Mouse (Mus musculus) left cerebral cortex, postnatal 14 days (tissue): Measurements from ENCODE around the gene Gmeb1. TPM values are rescaled to one million over a fixed set of nuclear protein-coding genes. Genes with fewer than 3 reads are reported as not detected.
"Not testable (repeated sequence)": the region's sequence is repeated elsewhere in the genome, so short reads cannot be mapped to it uniquely, and the experiment has no call there.

ENCODE experiments used
- DNase-seq, 2 experiments: peaks; one replicate each; pipeline ENCODE4 v3.0.0; 2021 to 2022; ENCODE audit warnings: low spot score in 2 of 2, mixed read lengths in 1 of 2
- intact Hi-C: fragments of 180-260 bp; cut with DNase I; formaldehyde crosslinking; loops from one replicate; pipeline ENCODE4 v1.15.1; 2025
- total RNA-seq, 2 experiments: library from RNA; stranded (reverse); gene quantifications; 2 replicates each; pipeline ENCODE4 v1.2.3; 2021

Gmeb1 gene
- total RNA-seq, 2 experiments from 2014 or later = 25.1 to 25.9 TPM

- no peak for DNase-seq
- intact Hi-C loops = no loop called here
Observed at GRCm38 (mm10) chr4:132241208-132241607, 20.2 kb downstream of the Gmeb1 start.

GRCm38 (mm10) chr4:132240367-132240766, 21.0 kb downstream of the Gmeb1 start:
- DNase-seq = no peak
- intact Hi-C loops = no loop called here

- no peak for DNase-seq
- intact Hi-C loops = no loop called here
Observed at GRCm38 (mm10) chr4:132238356-132238755, 23.0 kb downstream of the Gmeb1 start.

- no peak for DNase-seq
- intact Hi-C loops = no loop called here
Observed at GRCm38 (mm10) chr4:132234710-132235109, 26.7 kb downstream of the Gmeb1 start.

- intact Hi-C loops = no loop called here
Observed at GRCm38 (mm10) chr4:132230422-132230821, 31.0 kb downstream of the Gmeb1 start.

GRCm38 (mm10) chr4:132222001-132222400, 39.4 kb downstream of the Gmeb1 start:
- DNase-seq, intact Hi-C loops: not testable (repeated sequence)

More at GRCm38 (mm10) chr4:132230422-132230821, 31.0 kb downstream of the Gmeb1 start:
- no peak for DNase-seq

- intact Hi-C loops = not testable (repeated sequence)
Observed at GRCm38 (mm10) chr4:132218439-132218838, 43.0 kb downstream of the Gmeb1 start.

GRCm38 (mm10) chr4:132217781-132218180, 43.6 kb downstream of the Gmeb1 start:
- intact Hi-C loops = no loop called here
- no peak for DNase-seq

More at GRCm38 (mm10) chr4:132218439-132218838, 43.0 kb downstream of the Gmeb1 start:
- DNase-seq = not testable (repeated sequence)

- intact Hi-C loops = no loop called here
- DNase-seq = no peak
Observed at GRCm38 (mm10) chr4:132216602-132217001, 44.8 kb downstream of the Gmeb1 start.

GRCm38 (mm10) chr4:132214847-132215246, 46.6 kb downstream of the Gmeb1 start:
- intact Hi-C loops = no loop called here
- peak in 1 of 2 experiments; percentile 14 for DNase-seq

- peak; percentile 98 for DNase-seq
- intact Hi-C loops = loop anchor here (2.0 kb wide), 1 partner anchor 55 kb away; no protein-coding TSS in a partner anchor
Observed at GRCm38 (mm10) chr4:132211953-132212734, 49.3 kb downstream of the Gmeb1 start, which contains the start of gene Ythdf2. Gene Ythdf2 (minus strand): TSS chr4:132212303.

- peak in 1 of 2 experiments; percentile 15 for DNase-seq
- intact Hi-C loops = no loop called here
Observed at GRCm38 (mm10) chr4:132211091-132211942, 50.1 kb downstream of the Gmeb1 start.

- DNase-seq = no peak
- intact Hi-C loops = no loop called here
Observed at GRCm38 (mm10) chr4:132210325-132210724, 51.1 kb downstream of the Gmeb1 start.

GRCm38 (mm10) chr4:132209299-132209698, 52.1 kb downstream of the Gmeb1 start:
- intact Hi-C loops = no loop called here
- no peak for DNase-seq

- no peak for DNase-seq
- intact Hi-C loops = no loop called here
Observed at GRCm38 (mm10) chr4:132207280-132207679, 54.1 kb downstream of the Gmeb1 start.

GRCm38 (mm10) chr4:132198771-132199170, 62.6 kb downstream of the Gmeb1 start:
- intact Hi-C loops = no loop called here
- DNase-seq = no peak

- intact Hi-C loops = no loop called here
- no peak for DNase-seq
Observed at GRCm38 (mm10) chr4:132198285-132198712, 63.1 kb downstream of the Gmeb1 start.

- no peak for DNase-seq
- intact Hi-C loops = no loop called here
Observed at GRCm38 (mm10) chr4:132194975-132195374, 66.4 kb downstream of the Gmeb1 start.

GRCm38 (mm10) chr4:132194373-132194772, 67.0 kb downstream of the Gmeb1 start:
- no peak for DNase-seq
- intact Hi-C loops = no loop called here

- intact Hi-C loops = no loop called here
- DNase-seq = no peak
Observed at GRCm38 (mm10) chr4:132187826-132188401, 73.5 kb downstream of the Gmeb1 start.
